Mouse (Mus musculus) erythroid progenitor cell, adult 5-6 weeks (primary cell): ENCODE results near the gene Brip1. TPM values are rescaled to one million over a fixed set of nuclear protein-coding genes. Genes with fewer than 3 reads are reported as not detected.

Experiments used
- ATAC-seq: replicated peaks from 2 replicates; pipeline ENCODE4 v1.8.0; 2016; ENCODE audit warnings: moderate number of reproducible peaks, mild to moderate bottlenecking, moderate TSS enrichment, inconsistent platforms; ENCODE audit not compliant: poor library complexity, low FRiP score, severe bottlenecking
- total RNA-seq, 2 experiments: library from RNA; stranded (forward) in 1 of 2; stranded (reverse) in 1 of 2; fragments of 150-400 nt in 1 of 2; fragments of 186-747, 209-891 nt in 1 of 2; gene quantifications; 2 replicates each; pipeline versions ENCODE4 v1.2.3 to v1.2.4; 2015 to 2017; ENCODE audit warnings: low replicate concordance in 2 of 2

The Brip1 gene
- total RNA-seq, 2 experiments from 2014 or later, result 16.7 to 33.5 TPM

DNA sequence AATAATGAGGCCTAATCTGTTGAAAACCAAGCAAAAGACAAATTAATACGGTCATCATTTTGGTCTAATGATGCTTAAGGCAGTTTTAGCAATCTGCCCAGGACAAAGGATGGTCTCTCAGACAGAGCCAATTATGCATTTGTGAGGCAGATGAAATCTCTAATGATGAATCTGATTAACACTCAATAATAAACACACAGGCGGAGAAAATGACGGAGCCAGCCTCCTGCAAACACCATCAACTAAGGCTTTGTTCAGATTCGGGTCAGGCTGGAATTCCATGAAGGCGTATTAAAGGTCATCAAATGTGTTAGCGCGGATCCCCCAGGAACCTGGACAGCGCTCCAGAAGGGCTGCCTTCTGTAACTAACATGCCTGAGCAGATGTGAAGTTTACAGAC, 161.6 kb downstream of the Brip1 start:
- no peak for ATAC-seq

DNA sequence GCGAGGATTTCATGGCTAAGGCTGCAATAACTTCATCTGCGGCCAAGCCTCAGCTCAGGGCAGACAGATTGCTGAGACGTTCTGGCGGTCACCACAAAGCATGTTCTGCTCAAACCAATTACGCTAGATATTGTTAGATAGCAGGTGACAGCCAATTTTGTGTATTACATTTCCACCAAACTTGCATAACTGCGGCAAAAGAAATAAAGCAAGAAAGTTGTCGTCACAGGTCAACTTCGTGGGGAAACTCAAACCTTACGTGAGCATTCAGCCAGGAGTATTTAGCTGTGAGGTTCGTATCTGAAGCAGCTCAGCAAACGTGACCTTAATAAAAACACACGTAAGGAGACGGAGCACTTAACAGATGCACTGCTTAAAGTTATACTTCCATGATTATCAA, 162.3 kb downstream of the Brip1 start:
- ATAC-seq, result no peak

DNA sequence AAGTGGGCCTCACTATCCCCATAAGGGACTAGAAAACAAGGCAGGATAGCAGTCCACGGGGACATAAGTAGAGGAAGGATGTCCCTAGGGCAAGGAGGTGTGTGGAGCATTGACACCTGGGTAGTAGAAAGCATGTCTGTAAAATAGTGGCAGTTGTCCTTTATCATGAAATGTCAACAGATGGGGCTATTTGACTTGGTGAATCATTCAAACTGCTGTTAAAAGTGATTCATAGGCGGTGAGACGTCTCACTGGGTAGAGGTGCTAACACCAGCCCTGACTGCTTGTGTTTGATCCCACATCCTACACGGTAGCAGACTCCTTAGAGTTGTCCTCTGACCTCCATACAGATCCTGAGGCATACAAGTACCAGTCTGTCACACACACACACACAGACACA, 168.1 kb downstream of the Brip1 start:
- ATAC-seq, result no peak

DNA sequence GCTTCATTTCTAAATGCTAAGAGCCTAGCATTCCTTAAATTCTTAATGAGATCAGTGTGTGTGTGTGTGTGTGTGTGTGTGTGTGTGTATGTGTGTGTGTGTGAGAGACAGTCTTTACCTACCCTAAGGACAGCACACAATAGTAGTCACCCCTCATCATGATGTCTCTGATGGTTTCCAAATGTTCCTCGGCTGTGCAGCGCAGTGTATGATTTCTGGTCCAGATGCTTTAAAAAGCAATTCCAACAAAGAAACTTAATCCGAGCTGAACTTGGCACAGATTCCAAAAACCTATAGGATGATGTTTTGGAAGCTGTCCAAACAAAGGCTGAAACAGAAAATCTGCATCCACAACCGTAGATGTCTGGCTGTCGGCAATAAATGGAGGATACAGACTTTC, 173.0 kb downstream of the Brip1 start:
- ATAC-seq, result no peak

GRCm38 (mm10) chr11:86026556-86027194, 174.3 kb downstream of the Brip1 start:
- ATAC-seq, result no peak

GRCm38 (mm10) chr11:86022439-86022838, 178.6 kb downstream of the Brip1 start:
- no peak for ATAC-seq

DNA sequence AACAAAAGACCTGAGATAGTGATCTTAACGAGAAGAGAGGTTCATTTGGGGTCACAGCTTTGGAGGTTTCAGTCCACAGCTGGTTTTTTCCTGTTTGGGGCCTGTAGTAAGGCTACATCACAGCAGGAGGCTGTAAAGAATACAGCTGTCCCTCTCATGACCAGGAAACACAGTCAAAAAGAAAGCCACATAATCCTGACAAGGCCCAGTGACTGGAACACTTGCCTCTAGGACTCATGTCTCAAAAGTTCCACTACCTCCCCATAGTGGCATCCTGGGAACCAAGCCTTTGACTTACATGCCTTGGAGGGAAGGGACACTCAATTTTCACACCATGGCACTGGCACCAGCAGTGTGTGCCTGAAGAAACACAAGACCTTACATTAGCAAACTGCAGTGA, 181.0 kb downstream of the Brip1 start:
- no peak for ATAC-seq

GRCm38 (mm10) chr11:86016242-86016641, 184.8 kb downstream of the Brip1 start:
- ATAC-seq, result no peak

DNA sequence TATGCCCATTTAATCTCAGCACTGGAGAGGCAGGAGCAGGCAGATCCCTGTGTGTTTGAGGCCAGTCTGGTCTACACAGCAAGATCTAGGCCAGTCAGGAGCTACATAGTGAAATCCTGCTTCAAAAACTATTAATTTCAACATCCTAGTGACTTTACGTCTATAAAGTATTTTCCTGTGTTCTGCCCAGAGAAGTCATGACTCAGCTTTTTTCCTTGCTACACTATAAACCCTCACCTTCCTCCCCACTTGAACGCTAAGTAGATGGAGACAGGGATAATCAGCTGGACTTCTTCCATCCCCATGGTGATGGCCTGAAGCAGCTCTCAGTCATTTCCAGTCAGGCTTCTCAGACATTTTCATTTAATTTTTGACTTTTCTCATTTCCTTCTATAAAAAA, 187.9 kb downstream of the Brip1 start:
- ATAC-seq, result no peak

DNA sequence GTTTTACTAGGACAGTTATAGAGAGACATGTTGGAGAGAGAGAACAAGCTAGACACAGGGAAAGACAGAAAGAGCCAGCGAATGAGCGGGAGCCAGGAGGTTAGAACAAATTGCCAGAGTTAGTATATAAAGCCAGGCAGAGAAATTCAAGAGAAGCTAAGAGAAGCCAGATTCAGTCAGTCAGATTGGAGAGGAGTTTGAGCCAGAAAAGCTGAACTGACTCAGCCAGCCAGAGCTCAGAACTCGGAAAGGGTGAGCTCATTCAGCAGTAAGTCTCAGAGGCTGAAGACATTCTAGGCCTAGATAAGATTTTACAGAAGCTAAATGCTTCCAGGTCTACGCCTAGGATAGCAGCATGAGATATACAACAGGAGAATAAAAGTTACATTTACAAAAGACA, 190.5 kb downstream of the Brip1 start:
- ATAC-seq, result no peak

- ATAC-seq, result no peak
These were observed 192.6 kb downstream of the Brip1 start for GRCm38 (mm10) chr11:86008211-86008905.

Other genes starting within 250 kb of the Brip1 start
- gene Ints2, start 56.4 kb upstream of the Brip1 start, total RNA-seq (2015; ENCODE audit: low replicate concordance), result 5.4 and 6.3 TPM in 2 replicates
- gene Ints2, start 56.4 kb upstream of the Brip1 start, total RNA-seq (2017; ENCODE audit: low replicate concordance), result 16.2 and 19.4 TPM in 2 replicates
- 70.8 and 86.1 TPM in 2 replicates for gene Med13, start 156.4 kb upstream of the Brip1 start, total RNA-seq (2015; ENCODE audit: low replicate concordance)
- 66.0 and 76.8 TPM in 2 replicates for gene Med13, start 156.4 kb upstream of the Brip1 start, total RNA-seq (2017; ENCODE audit: low replicate concordance)